Mouse (Mus musculus) spleen, adult 2 months (tissue): Measurements from ENCODE around the gene Mmrn2. TPM values are rescaled to one million over a fixed set of nuclear protein-coding genes. Genes with fewer than 3 reads are reported as not detected.

ENCODE experiments used
- DNase-seq, 2 experiments: peaks; one replicate each; pipeline versions ENCODE4 v3.0.0 to v3.0.0-alpha.2; 2012 to 2021; ENCODE audit warnings: low spot score in 2 of 2, low read depth in 1 of 2
- H3K27ac ChIP-seq: fragments of 200-500 bp; 2 replicates; pipeline ENCODE4 v1.5.1; 2012; ENCODE audit warnings: low read length, inconsistent platforms; ENCODE audit not compliant: insufficient read depth
- H3K27me3 ChIP-seq: fragments of 200-500 bp; 2 replicates; pipeline ENCODE4 v1.6.1; 2012; ENCODE audit warnings: mild to moderate bottlenecking, moderate library complexity, low read length, inconsistent platforms; ENCODE audit not compliant: control insufficient read depth, insufficient read depth
- H3K36me3 ChIP-seq: fragments of 200-500 bp; 2 replicates; pipeline ENCODE4 v1.6.1; 2012; ENCODE audit warnings: mild to moderate bottlenecking, low read length, inconsistent platforms; ENCODE audit not compliant: control insufficient read depth, insufficient read depth
- H3K4me1 ChIP-seq: fragments of 200-500 bp; 2 replicates; pipeline ENCODE4 v1.6.1; 2011; ENCODE audit warnings: inconsistent platforms; ENCODE audit not compliant: control insufficient read depth, insufficient read depth, insufficient read length
- H3K4me3 ChIP-seq: fragments of 200-500 bp; 2 replicates; pipeline ENCODE4 v1.5.1; 2011; ENCODE audit warnings: mild to moderate bottlenecking, inconsistent platforms; ENCODE audit not compliant: insufficient read depth, insufficient read length; ENCODE audit errors: extremely low read depth
- CTCF ChIP-seq: fragments of 200-500 bp; IDR thresholded peaks from 2 replicates; pipeline ENCODE4 v1.5.1; 2011; ENCODE audit warnings: mild to moderate bottlenecking, inconsistent platforms; ENCODE audit not compliant: insufficient read depth, insufficient read length, insufficient replicate concordance; ENCODE audit errors: extremely low read depth
- POLR2A ChIP-seq: fragments of 200-500 bp; IDR thresholded peaks from 2 replicates; pipeline ENCODE4 v1.6.1; 2011; ENCODE audit warnings: low read depth, low read length, inconsistent platforms
- WGBS: fragments of 180-500 bp; shearing (Covaris S2); methylation state at CpG from one replicate; pipeline ENCODE4 v1.1.7; 2018; 5-methylcytosine and 5-hydroxymethylcytosine counted together
- polyA plus RNA-seq: library from polyadenylated mRNA; depleted of rRNA; stranded (reverse); fragments of >200 nt; gene quantifications from 2 replicates; pipeline ENCODE4 v1.2.3, GENCODE M21; 2012

Mmrn2 gene
- polyA plus RNA-seq, 1 experiment, result 8.9 TPM

GRCm38 (mm10) chr14:34343078-34343477 is 32.2 kb upstream of the Mmrn2 start:
- DNase-seq, result no peak
- 73% methylated on average over 4 of the region's 4 CpGs for WGBS
- H3K4me3 ChIP-seq, result no peak overlapping the region
- peaks cover 31% of the 10 kb centered on the region for H3K36me3 ChIP-seq
- H3K27ac ChIP-seq, result no peak overlapping the region
- TF ChIP-seq CTCF (no peak), POLR2A (no peak)
- no peaks in the 10 kb centered on the region for H3K27me3 ChIP-seq
- H3K4me1 ChIP-seq, result no peaks in the 10 kb centered on the region

GRCm38 (mm10) chr14:34344361-34344760 is 30.9 kb upstream of the Mmrn2 start:
- TF ChIP-seq POLR2A (no peak), CTCF (no peak)
- no peak overlapping the region for H3K27ac ChIP-seq
- WGBS, result 92% methylated on average over 5 of the region's 5 CpGs

GRCm38 (mm10) chr14:34345771-34346566 is 29.3 kb upstream of the Mmrn2 start:
- WGBS, result 79% methylated on average over 12 of the region's 12 CpGs
- no peak for DNase-seq

More at GRCm38 (mm10) chr14:34344361-34344760, 30.9 kb upstream of the Mmrn2 start:
- peaks cover 26% of the 10 kb centered on the region for H3K36me3 ChIP-seq
- H3K4me1 ChIP-seq, result no peaks in the 10 kb centered on the region
- H3K4me3 ChIP-seq, result no peak overlapping the region
- DNase-seq, result no peak
- no peaks in the 10 kb centered on the region for H3K27me3 ChIP-seq

GRCm38 (mm10) chr14:34347084-34347483 is 28.2 kb upstream of the Mmrn2 start:
- Histone ChIP-seq H3K36me3 (peaks cover 12% of the 10 kb centered on the region), H3K4me1 (no peaks in the 10 kb centered on the region), H3K27me3 (no peaks in the 10 kb centered on the region), H3K4me3 (no peak overlapping the region), H3K27ac (no peak overlapping the region)
- no peak for DNase-seq
- WGBS, result 89% methylated on average over 5 of the region's 5 CpGs
- TF ChIP-seq POLR2A (no peak), CTCF (no peak)

More at GRCm38 (mm10) chr14:34345771-34346566, 29.3 kb upstream of the Mmrn2 start:
- TF ChIP-seq CTCF, result no peak
- H3K4me1 ChIP-seq, result no peaks in the 10 kb centered on the region
- H3K4me3 ChIP-seq, result no peak overlapping the region
- H3K27me3 ChIP-seq, result no peaks in the 10 kb centered on the region
- H3K27ac ChIP-seq, result no peak overlapping the region
- peaks cover 19% of the 10 kb centered on the region for H3K36me3 ChIP-seq

- H3K4me1 ChIP-seq, result no peaks in the 10 kb centered on the region
- no peak for DNase-seq
- no peak for TF ChIP-seq POLR2A
- WGBS, result 84% methylated on average over 7 of the region's 7 CpGs
- peaks cover 7% of the 10 kb centered on the region for H3K36me3 ChIP-seq
- no peaks in the 10 kb centered on the region for H3K27me3 ChIP-seq
- no peak overlapping the region for H3K27ac ChIP-seq
- no peak overlapping the region for H3K4me3 ChIP-seq
These were observed 27.0 kb upstream of the Mmrn2 start for GRCm38 (mm10) chr14:34348301-34348700.

GRCm38 (mm10) chr14:34349007-34349406 is 26.3 kb upstream of the Mmrn2 start:
- TF ChIP-seq POLR2A (no peak), CTCF (no peak)
- no peak for DNase-seq
- no peak overlapping the region for H3K4me3 ChIP-seq
- peaks cover 6% of the 10 kb centered on the region for H3K36me3 ChIP-seq
- no peaks in the 10 kb centered on the region for H3K4me1 ChIP-seq
- H3K27me3 ChIP-seq, result no peaks in the 10 kb centered on the region
- no peak overlapping the region for H3K27ac ChIP-seq
- WGBS, result 94% methylated on average over 8 of the region's 8 CpGs

- no peak overlapping the region for H3K4me3 ChIP-seq
- H3K27ac ChIP-seq, result no peak overlapping the region
- WGBS, result 91% methylated on average over 3 of the region's 3 CpGs
- DNase-seq, result no peak
- H3K27me3 ChIP-seq, result no peaks in the 10 kb centered on the region
- H3K4me1 ChIP-seq, result no peaks in the 10 kb centered on the region
- TF ChIP-seq CTCF, result no peak
- TF ChIP-seq POLR2A, result no peak
- H3K36me3 ChIP-seq, result no peaks in the 10 kb centered on the region
These were observed 23.6 kb upstream of the Mmrn2 start for GRCm38 (mm10) chr14:34351660-34352059.

- Histone ChIP-seq H3K4me3 (no peak overlapping the region), H3K27ac (no peak overlapping the region), H3K4me1 (no peaks in the 10 kb centered on the region), H3K36me3 (no peaks in the 10 kb centered on the region), H3K27me3 (no peaks in the 10 kb centered on the region)
- no peak for DNase-seq
- no peak for TF ChIP-seq POLR2A
- TF ChIP-seq CTCF, result no peak
- 66% methylated on average over 6 of the region's 6 CpGs for WGBS
These were observed 22.7 kb upstream of the Mmrn2 start for GRCm38 (mm10) chr14:34352523-34352922.
